Mouse (Mus musculus) ES-Bruce4 (cell line): Measurements from ENCODE around the gene Psmd12.

Experiments used
- CTCF ChIP-seq: IDR thresholded peaks from one replicate; pipeline ENCODE4 v1.8.1; 2011; ENCODE audit warnings: low read depth, low read length
- EP300 ChIP-seq: IDR thresholded peaks from 2 replicates; pipeline ENCODE4 v1.6.1; 2011; ENCODE audit warnings: low read depth, low read length; ENCODE audit not compliant: insufficient read depth
- POLR2A ChIP-seq: IDR thresholded peaks from one replicate; pipeline ENCODE4 v1.8.1; 2011; ENCODE audit warnings: low read length; ENCODE audit not compliant: insufficient read depth

- TF ChIP-seq CTCF = no peak
- no peak for TF ChIP-seq POLR2A
- no peak for TF ChIP-seq EP300
Measured at GRCm38 (mm10) chr11:107446650-107447049, 32.6 kb upstream of the Psmd12 start.
